Mouse (Mus musculus) A20 (cell line): ENCODE measurements around the gene Gtf3c4.

ENCODE experiments used
- DNase-seq: peaks from one replicate; pipeline ENCODE4 v3.0.0-alpha.2; 2011; ENCODE audit warnings: low read depth, low spot score

Gene Gtf3c4

GRCm38 (mm10) chr2:28840222-28840951 lies at the start of gene Gtf3c4, which contains the start of gene Ddx31:
Gene Gtf3c4 (minus strand): TSS chr2:28840360.
Gene Ddx31 (plus strand): TSS chr2:28840406.
- peak; percentile 98 for DNase-seq

- no peak for DNase-seq
Observed at GRCm38 (mm10) chr2:28884914-28885313, 44.8 kb upstream of the Gtf3c4 start.

- DNase-seq: no peak
Observed at GRCm38 (mm10) chr2:28882826-28883485, 42.8 kb upstream of the Gtf3c4 start.

- no peak for DNase-seq
Observed at GRCm38 (mm10) chr2:28882047-28882446, 41.9 kb upstream of the Gtf3c4 start.

GRCm38 (mm10) chr2:28881275-28881674 lies 41.1 kb upstream of the Gtf3c4 start:
- DNase-seq: no peak

- DNase-seq: no peak
Observed at GRCm38 (mm10) chr2:28875554-28875953, 35.4 kb upstream of the Gtf3c4 start.

GRCm38 (mm10) chr2:28867495-28867894 lies 27.3 kb upstream of the Gtf3c4 start:
- no peak for DNase-seq

- DNase-seq: no peak
Observed at GRCm38 (mm10) chr2:28863857-28864256, 23.7 kb upstream of the Gtf3c4 start.

- DNase-seq: no peak
Observed at GRCm38 (mm10) chr2:28860678-28861423, 20.7 kb upstream of the Gtf3c4 start.

- DNase-seq: no peak
Observed at GRCm38 (mm10) chr2:28859303-28859702, 19.1 kb upstream of the Gtf3c4 start.

- DNase-seq: no peak
Observed at GRCm38 (mm10) chr2:28855773-28856172, 15.6 kb upstream of the Gtf3c4 start.

GRCm38 (mm10) chr2:28852594-28852993 lies 12.4 kb upstream of the Gtf3c4 start:
- no peak for DNase-seq

- DNase-seq: no peak
Observed at GRCm38 (mm10) chr2:28848879-28849278, 8.7 kb upstream of the Gtf3c4 start.

GRCm38 (mm10) chr2:28842042-28842441 lies 1.9 kb upstream of the Gtf3c4 start:
- no peak for DNase-seq

- peak; percentile 44 for DNase-seq
Observed at GRCm38 (mm10) chr2:28839501-28840221, 499 bp downstream of the Gtf3c4 start.

- no peak for DNase-seq
Observed at GRCm38 (mm10) chr2:28836181-28836940, 3.8 kb downstream of the Gtf3c4 start.

GRCm38 (mm10) chr2:28829265-28829664 lies 10.9 kb downstream of the Gtf3c4 start:
- DNase-seq: no peak

- DNase-seq: no peak
Observed at GRCm38 (mm10) chr2:28818866-28819265, 21.3 kb downstream of the Gtf3c4 start.

GRCm38 (mm10) chr2:28810260-28811013 lies 29.7 kb downstream of the Gtf3c4 start:
- DNase-seq: no peak

GRCm38 (mm10) chr2:28808841-28809240 lies 31.3 kb downstream of the Gtf3c4 start:
- no peak for DNase-seq
